Mouse (Mus musculus) embryonic facial prominence, embryonic 11.5 days (tissue): ENCODE measurements around the gene Scgb1a1. TPM values are rescaled to one million over a fixed set of nuclear protein-coding genes. Genes with fewer than 3 reads are reported as not detected.

ENCODE experiments used
- ATAC-seq: fragments of 200-750 bp; cut with Nextera tagmentation; replicated peaks from 2 replicates; pipeline ENCODE4 v1.8.0; 2017; ENCODE audit warnings: low read depth; ENCODE audit not compliant: insufficient number of reproducible peaks, low FRiP score, low TSS enrichment
- DNase-seq: peaks from one replicate; pipeline ENCODE4 v3.0.0-alpha.2; 2015; ENCODE audit warnings: low spot score
- H3K27ac ChIP-seq: fragments of 300-500 bp; sonication (generic); replicated peaks from 2 replicates; pipeline ENCODE4 v1.5.1; 2014; ENCODE audit warnings: mild to moderate bottlenecking, low read depth, low read length, control low read depth
- H3K27me3 ChIP-seq: fragments of 300-500 bp; sonication (generic); 2 replicates; pipeline ENCODE4 v1.6.1; 2014; ENCODE audit warnings: mild to moderate bottlenecking, low read length, moderate library complexity, mixed read lengths; ENCODE audit not compliant: control insufficient read depth, insufficient read depth
- H3K36me3 ChIP-seq: fragments of 300-500 bp; sonication (generic); replicated peaks from 2 replicates; pipeline ENCODE4 v1.6.1; 2014; ENCODE audit warnings: low read depth, mild to moderate bottlenecking, low read length, moderate library complexity, mixed read lengths; ENCODE audit not compliant: control insufficient read depth, insufficient read depth
- H3K4me1 ChIP-seq: fragments of 300-500 bp; sonication (generic); 2 replicates; pipeline ENCODE4 v1.6.1; 2014; ENCODE audit warnings: low read length, mixed read lengths; ENCODE audit not compliant: control insufficient read depth, insufficient read depth
- H3K4me2 ChIP-seq: fragments of 300-500 bp; sonication (generic); 2 replicates; pipeline ENCODE4 v1.6.1; 2014; ENCODE audit warnings: low read depth, mild to moderate bottlenecking, control low read depth, low read length, moderate library complexity
- H3K4me3 ChIP-seq: fragments of 300-500 bp; sonication (generic); 2 replicates; pipeline ENCODE4 v1.5.1; 2014; ENCODE audit warnings: low read depth, low read length, control low read depth
- H3K9ac ChIP-seq: fragments of 300-500 bp; sonication (generic); replicated peaks from 2 replicates; pipeline ENCODE4 v1.6.1; 2014; ENCODE audit warnings: mild to moderate bottlenecking, control low read depth, low read length
- H3K9me3 ChIP-seq: fragments of 300-500 bp; sonication (generic); replicated peaks from 2 replicates; pipeline ENCODE4 v1.6.1; 2016; ENCODE audit warnings: mild to moderate bottlenecking, low read length, inconsistent platforms, mixed read lengths; ENCODE audit not compliant: control insufficient read depth
- WGBS: fragments of 180-500 bp; shearing (Covaris S2); extraction: QIAGEN DNeasy Blood & Tissue Kit; methylation state at CpG from one replicate; pipeline ENCODE4 v1.1.7; 2014; 5-methylcytosine and 5-hydroxymethylcytosine counted together
- polyA plus RNA-seq: library from polyadenylated mRNA; unstranded; fragments of >200 nt; fragmentation: Nextera tagmentation; extraction: Ambion mirVana; gene quantifications from 2 replicates; pipeline ENCODE4 v1.2.1, GENCODE M21; 2014

Gene Scgb1a1
- polyA plus RNA-seq, 1 experiment from 2014 or later: not detected

- no peaks in the 10 kb centered on the region for H3K9me3 ChIP-seq
- 0 out of 2 replicates have a peak, but pooled peaks have one; percentile 46 for ATAC-seq
- H3K9ac ChIP-seq: no peak overlapping the region
- H3K36me3 ChIP-seq: no peaks in the 10 kb centered on the region
- H3K4me2 ChIP-seq: no peak overlapping the region
- no peaks in the 10 kb centered on the region for H3K27me3 ChIP-seq
- H3K27ac ChIP-seq: 0 out of 2 replicates have a peak overlapping the region, but pooled peaks have one; percentile 59
- no peak overlapping the region for H3K4me3 ChIP-seq
- WGBS: 42% methylated on average over 4 of the region's 4 CpGs
- peak; percentile 15 for DNase-seq
- H3K4me1 ChIP-seq: no peaks in the 10 kb centered on the region; the same call in 1 of the 2 replicates
Observed at GRCm38 (mm10) chr19:9106751-9107378, 19.1 kb upstream of the Scgb1a1 start.

GRCm38 (mm10) chr19:9106096-9106495, 18.3 kb upstream of the Scgb1a1 start:
- Histone ChIP-seq H3K4me3 (no peak overlapping the region), H3K9ac (no peak overlapping the region; the same call in 1 of the 2 replicates), H3K27me3 (no peaks in the 10 kb centered on the region), H3K36me3 (no peaks in the 10 kb centered on the region), H3K4me2 (no peak overlapping the region), H3K27ac (peak overlapping the region; percentile 59; the same call in 1 of the 2 replicates), H3K4me1 (no peaks in the 10 kb centered on the region; the same call in 1 of the 2 replicates), H3K9me3 (no peaks in the 10 kb centered on the region)
- WGBS: 49% methylated on average over 5 of the region's 5 CpGs
- DNase-seq (peak; percentile 10), ATAC-seq (peak; percentile 37; the same call in 1 of the 2 replicates)

- Histone ChIP-seq H3K4me2 (no peak overlapping the region), H3K9me3 (no peaks in the 10 kb centered on the region), H3K36me3 (no peaks in the 10 kb centered on the region), H3K27ac (no peak overlapping the region), H3K27me3 (no peaks in the 10 kb centered on the region), H3K4me3 (no peak overlapping the region), H3K9ac (no peak overlapping the region), H3K4me1 (no peaks in the 10 kb centered on the region; the same call in 1 of the 2 replicates)
- DNase-seq (no peak), ATAC-seq (no peak)
- WGBS: 69% methylated on average over 3 of the region's 3 CpGs
Observed at GRCm38 (mm10) chr19:9105101-9105685, 17.4 kb upstream of the Scgb1a1 start.

GRCm38 (mm10) chr19:9103986-9104385, 16.2 kb upstream of the Scgb1a1 start:
- ATAC-seq (no peak), DNase-seq (no peak)
- Histone ChIP-seq H3K27ac (no peak overlapping the region), H3K4me3 (no peak overlapping the region), H3K9ac (no peak overlapping the region), H3K4me2 (no peak overlapping the region), H3K27me3 (no peaks in the 10 kb centered on the region), H3K36me3 (no peaks in the 10 kb centered on the region), H3K9me3 (no peaks in the 10 kb centered on the region), H3K4me1 (no peaks in the 10 kb centered on the region; the same call in 1 of the 2 replicates)
- 90% methylated on average over 4 of the region's 4 CpGs for WGBS

- H3K9ac ChIP-seq: no peak overlapping the region
- ATAC-seq (no peak), DNase-seq (no peak)
- H3K9me3 ChIP-seq: no peaks in the 10 kb centered on the region
- H3K4me1 ChIP-seq: no peaks in the 10 kb centered on the region
- H3K27ac ChIP-seq: no peak overlapping the region
- no peaks in the 10 kb centered on the region for H3K27me3 ChIP-seq
- no peaks in the 10 kb centered on the region for H3K36me3 ChIP-seq
- no peak overlapping the region for H3K4me2 ChIP-seq
- no peak overlapping the region for H3K4me3 ChIP-seq
- 68% methylated on average over 2 of the region's 2 CpGs for WGBS
Observed at GRCm38 (mm10) chr19:9101062-9101457, 13.3 kb upstream of the Scgb1a1 start.

GRCm38 (mm10) chr19:9100297-9101061, 12.7 kb upstream of the Scgb1a1 start:
- 84% methylated on average over 17 of the region's 17 CpGs for WGBS

GRCm38 (mm10) chr19:9099751-9100150, 12.0 kb upstream of the Scgb1a1 start:
- no peaks in the 10 kb centered on the region for H3K9me3 ChIP-seq
- no peaks in the 10 kb centered on the region for H3K27me3 ChIP-seq
- H3K9ac ChIP-seq: no peak overlapping the region
- no peak overlapping the region for H3K4me2 ChIP-seq
- DNase-seq: no peak
- no peak overlapping the region for H3K4me3 ChIP-seq
- WGBS: 91% methylated on average over 8 of the region's 8 CpGs
- no peak overlapping the region for H3K27ac ChIP-seq
- ATAC-seq: no peak
- no peaks in the 10 kb centered on the region for H3K36me3 ChIP-seq
- no peaks in the 10 kb centered on the region for H3K4me1 ChIP-seq

More at GRCm38 (mm10) chr19:9100297-9101061, 12.7 kb upstream of the Scgb1a1 start:
- Histone ChIP-seq H3K36me3 (no peaks in the 10 kb centered on the region), H3K4me3 (no peak overlapping the region), H3K9me3 (no peaks in the 10 kb centered on the region), H3K27me3 (no peaks in the 10 kb centered on the region), H3K4me1 (no peaks in the 10 kb centered on the region), H3K9ac (no peak overlapping the region), H3K27ac (no peak overlapping the region), H3K4me2 (no peak overlapping the region)
- ATAC-seq: no peak
- no peak for DNase-seq

DNA sequence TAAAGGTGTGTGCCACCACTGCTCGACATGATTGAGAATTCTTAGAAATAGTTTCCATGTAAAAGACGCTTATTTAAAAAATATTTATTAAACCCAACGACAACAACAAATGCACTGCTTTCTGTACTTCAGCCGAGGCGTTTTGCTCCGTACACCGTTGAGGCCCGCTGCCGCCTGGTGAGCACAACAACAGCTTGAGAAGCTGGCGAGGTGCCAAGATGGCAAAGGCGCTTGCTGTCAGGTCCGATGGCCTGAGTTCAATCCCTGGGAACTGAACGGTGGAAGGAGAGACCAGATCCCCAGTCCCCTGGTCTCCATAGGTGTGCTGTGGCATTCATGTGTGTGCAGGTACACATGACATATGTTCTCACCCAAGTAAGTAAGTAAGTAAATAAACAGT, 9.7 kb upstream of the Scgb1a1 start:
- no peak for ATAC-seq
- no peaks in the 10 kb centered on the region for H3K4me1 ChIP-seq
- no peaks in the 10 kb centered on the region for H3K36me3 ChIP-seq
- no peak overlapping the region for H3K9ac ChIP-seq
- no peaks in the 10 kb centered on the region for H3K27me3 ChIP-seq
- no peak for DNase-seq
- no peaks in the 10 kb centered on the region for H3K9me3 ChIP-seq
- H3K4me3 ChIP-seq: no peak overlapping the region
- H3K4me2 ChIP-seq: no peak overlapping the region
- 94% methylated on average over 13 of the region's 13 CpGs for WGBS
- no peak overlapping the region for H3K27ac ChIP-seq
